Mouse (Mus musculus): ENCODE data around the gene Tbc1d10c.
"Not testable (repeated sequence)": the region's sequence is repeated elsewhere in the genome, so short reads cannot be mapped to it uniquely, and the experiment has no call there.

DNA sequence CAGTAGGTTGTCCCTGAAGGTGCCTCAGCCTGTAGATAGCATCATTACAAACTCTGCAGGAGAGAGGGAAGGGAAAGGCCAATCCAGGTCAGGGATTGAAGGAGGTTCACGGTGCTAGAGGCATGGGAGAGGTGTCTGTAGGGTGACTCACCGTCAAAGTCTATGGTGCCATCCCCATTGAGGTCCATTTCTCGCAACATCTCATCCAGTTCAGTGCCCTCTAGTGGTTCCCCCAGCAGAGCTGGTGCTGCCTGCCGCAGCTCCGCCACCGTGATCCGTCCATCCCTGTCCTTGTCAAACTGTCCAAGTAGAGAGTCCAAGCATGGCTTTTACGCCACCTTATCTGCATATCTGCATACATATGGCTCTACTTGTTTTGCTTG is 55.1 kb downstream of the Tbc1d10c start:
- not testable (repeated sequence) for TF ChIP-seq CTCF (IDR thresholded peaks at IDR 0.05; ENCODE audit: low read depth, low read length); GATA1 (IDR thresholded peaks at IDR 0.05; ENCODE audit: borderline replicate concordance, low read length)

Measured in G1E (cell line).